ENCODE assay signal across 21 mouse cellular contexts in the genomic region with DNA sequence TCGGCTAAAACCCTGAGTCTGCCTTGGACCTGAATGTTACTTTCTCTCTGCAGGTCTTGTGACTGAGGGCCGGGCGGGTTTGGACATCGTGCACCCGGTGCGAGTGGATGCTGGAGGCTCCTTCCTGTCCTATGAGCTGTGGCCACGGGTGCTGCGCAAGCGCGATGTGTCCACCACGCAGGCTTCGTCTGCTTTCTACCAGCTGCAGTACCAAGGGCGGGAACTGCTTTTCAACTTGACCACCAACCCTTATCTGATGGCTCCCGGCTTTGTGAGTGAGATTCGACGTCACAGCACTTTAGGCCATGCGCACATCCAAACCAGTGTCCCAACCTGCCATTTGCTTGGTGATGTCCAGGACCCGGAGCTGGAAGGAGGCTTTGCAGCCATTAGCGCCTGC. TPM values are rescaled to one million over a fixed set of nuclear protein-coding genes. Genes with fewer than 3 reads are reported as not detected.
"Had no signal": no experiment of that assay in that cellular context is flagged by ENCODE, and none has a peak within 500 bp of the region (broad histone marks: within the 10 kb centered on the region; RNA-seq: fewer than 3 reads in every experiment).

No protein-coding gene starts in this region.

- H3K9me3 ChIP-seq: liver, embryonic 15.5 days; lung, embryonic 15.5 days; midbrain, embryonic 12.5 days; neural tube, embryonic 12.5 days had no signal

- H3K36me3 ChIP-seq: liver, embryonic 15.5 days had no signal

- H3K4me1 ChIP-seq: liver, embryonic 15.5 days; midbrain, embryonic 12.5 days; neural tube, embryonic 12.5 days had no signal

- H3K9ac ChIP-seq: liver, embryonic 15.5 days; liver, postnatal 0 days; lung, embryonic 15.5 days; midbrain, embryonic 12.5 days; neural tube, embryonic 12.5 days had no signal

- DNase-seq: liver, postnatal 0 days; lung, adult 2 months; lung, postnatal 14 days; lung, postnatal 36 days; midbrain, embryonic 14.5 days; retina, postnatal 1 day; right cerebral cortex, adult 18-20 months; right cerebral cortex, postnatal 25 days; right cerebral cortex, postnatal 4 days; spleen, adult 18-20 months; thymus, adult 18-20 months; thymus, postnatal 14 days; thymus, postnatal 36 days had no signal

- H3K27ac ChIP-seq: liver, embryonic 15.5 days; lung, embryonic 15.5 days; macrophage; midbrain, embryonic 12.5 days; neural tube, embryonic 12.5 days had no signal

- H3K4me2 ChIP-seq: liver, embryonic 15.5 days; lung, embryonic 15.5 days; midbrain, embryonic 12.5 days; neural tube, embryonic 12.5 days had no signal

- H3K4me3 ChIP-seq: liver, embryonic 15.5 days; lung, embryonic 15.5 days; megakaryocyte, embryonic 14.5 days; midbrain, embryonic 12.5 days; neural tube, embryonic 12.5 days had no signal

- ATAC-seq: liver, postnatal 0 days; lung, postnatal 0 days; midbrain, embryonic 16.5 days had no signal

- H3K27me3 ChIP-seq: liver, embryonic 15.5 days; lung, embryonic 15.5 days; midbrain, embryonic 12.5 days; neural tube, embryonic 12.5 days had no signal

RNA-seq across cellular contexts. Expression of a gene that starts 8.6 kb away (rescaled TPM):
- polyA plus RNA-seq: macrophage had no signal
